Mouse (Mus musculus): ENCODE data around the gene Xpc.

GRCm38 (mm10) chr6:91503302-91503701, 12.4 kb downstream of the Xpc start:
- no peak for TF ChIP-seq CTCF (IDR thresholded peaks at IDR 0.05; ENCODE audit: extremely low read depth, insufficient read depth, low read length)
- TF ChIP-seq POLR2A (IDR thresholded peaks at IDR 0.05; ENCODE audit: extremely low read depth, insufficient read depth, low read length): no peak
